Mouse (Mus musculus) MEL (cell line): ENCODE measurements around the gene Fnip2. TPM values are rescaled to one million over a fixed set of nuclear protein-coding genes. Genes with fewer than 3 reads are reported as not detected.

Source experiments
- DNase-seq: peaks from one replicate; pipeline ENCODE4 v3.0.0; 2011; ENCODE audit warnings: low read depth, low spot score
- H3K27ac ChIP-seq: 2 replicates; pipeline ENCODE4 v1.5.1; 2012; ENCODE audit warnings: low read depth, mild to moderate bottlenecking, control low read depth, low read length, moderate library complexity; ENCODE audit not compliant: control insufficient read depth
- H3K27me3 ChIP-seq, 2 experiments: fragments of 150-350 bp in 1 of 2; sonication (generic) in 1 of 2; 2 replicates each; pipeline ENCODE4 v1.6.1; 2012; ENCODE audit warnings: low read length in 2 of 2, mild to moderate bottlenecking in 2 of 2, improper control_type of control experiment in 1 of 2, moderate library complexity in 1 of 2; ENCODE audit not compliant: insufficient read depth in 2 of 2, control insufficient read depth in 1 of 2
- H3K36me3 ChIP-seq, 2 experiments: 2 replicates each; pipeline ENCODE4 v1.6.1; 2012 to 2014; ENCODE audit warnings: low read length in 2 of 2, improper control_type of control experiment in 1 of 2, inconsistent platforms in 1 of 2, mild to moderate bottlenecking in 1 of 2; ENCODE audit not compliant: insufficient read depth in 2 of 2, control insufficient read depth in 1 of 2
- H3K4me1 ChIP-seq, 2 experiments: fragments of 150-350 bp in 1 of 2; sonication (generic) in 1 of 2; 2 replicates each; pipeline ENCODE4 v1.6.1; 2012; ENCODE audit warnings: low read length in 2 of 2, improper control_type of control experiment in 1 of 2, mild to moderate bottlenecking in 1 of 2; ENCODE audit not compliant: insufficient read depth in 2 of 2, control insufficient read depth in 1 of 2
- H3K4me3 ChIP-seq, 2 experiments: fragments of 150-350 bp in 1 of 2; sonication (generic) in 1 of 2; 2 replicates each; pipeline ENCODE4 v1.5.1; 2012; ENCODE audit warnings: low read depth in 2 of 2, low read length in 2 of 2, mild to moderate bottlenecking in 2 of 2, moderate library complexity in 2 of 2, control low read depth in 1 of 2, improper control_type of control experiment in 1 of 2; ENCODE audit not compliant: control insufficient read depth in 1 of 2, insufficient read depth in 1 of 2
- H3K79me2 ChIP-seq: 2 replicates; pipeline ENCODE4 v1.6.1; 2012; ENCODE audit warnings: mild to moderate bottlenecking, low read length, moderate library complexity; ENCODE audit not compliant: control insufficient read depth, poor library complexity, insufficient read depth
- H3K9ac ChIP-seq: 2 replicates; pipeline ENCODE4 v1.6.1; 2012; ENCODE audit warnings: low read depth, mild to moderate bottlenecking, control low read depth, low read length, moderate library complexity; ENCODE audit not compliant: control insufficient read depth, poor library complexity, severe bottlenecking
- H3K9me3 ChIP-seq: fragments of 150-350 bp; sonication (generic); replicated peaks from 2 replicates; pipeline ENCODE4 v1.6.1; 2012; ENCODE audit warnings: mild to moderate bottlenecking, low read length, improper control_type of control experiment, moderate library complexity; ENCODE audit not compliant: insufficient read depth
- BHLHE40 ChIP-seq: IDR thresholded peaks from 2 replicates; pipeline ENCODE4 v1.6.1; 2012; ENCODE audit warnings: low read depth, mild to moderate bottlenecking, inconsistent platforms, low read length, improper control_type of control experiment, borderline replicate concordance
- CHD1 ChIP-seq: IDR thresholded peaks from 2 replicates; pipeline ENCODE4 v1.6.1; 2012; ENCODE audit warnings: low read depth, mild to moderate bottlenecking, inconsistent platforms, low read length, improper control_type of control experiment
- CHD2 ChIP-seq: IDR thresholded peaks from 2 replicates; pipeline ENCODE4 v1.6.1; 2011; ENCODE audit warnings: low read length, improper control_type of control experiment
- CTCF ChIP-seq, 3 experiments: IDR thresholded peaks in 2 of 3; conservative IDR thresholded peaks in 1 of 3; 2 replicates each; pipeline ENCODE4 v1.5.1; 2011 to 2012; ENCODE audit warnings: low read length in 3 of 3, low read depth in 2 of 3, mild to moderate bottlenecking in 2 of 3, improper control_type of control experiment in 1 of 3, inconsistent platforms in 1 of 3, mixed read lengths in 1 of 3, moderate library complexity in 1 of 3; ENCODE audit not compliant: control insufficient read depth in 1 of 3, insufficient read depth in 1 of 3, poor library complexity in 1 of 3, severe bottlenecking in 1 of 3
- E2F4 ChIP-seq: IDR thresholded peaks from 2 replicates; pipeline ENCODE4 v1.6.1; 2011; ENCODE audit warnings: low read depth, low read length, improper control_type of control experiment, borderline replicate concordance
- EP300 ChIP-seq, 2 experiments: IDR thresholded peaks; 2 replicates each; pipeline ENCODE4 v1.6.1; 2011; ENCODE audit warnings: improper control_type of control experiment in 2 of 2, low read length in 2 of 2, low read depth in 1 of 2, mild to moderate bottlenecking in 1 of 2
- ETS1 ChIP-seq: IDR thresholded peaks from 2 replicates; pipeline ENCODE4 v1.6.1; 2012; ENCODE audit warnings: low read depth, mild to moderate bottlenecking, inconsistent platforms, low read length, improper control_type of control experiment, moderate library complexity
- GABPA ChIP-seq: IDR thresholded peaks from 2 replicates; pipeline ENCODE4 v1.6.1; 2012; ENCODE audit warnings: low read depth, mild to moderate bottlenecking, inconsistent platforms, low read length, improper control_type of control experiment, moderate library complexity
- GATA1 ChIP-seq: IDR thresholded peaks from 2 replicates; pipeline ENCODE4 v1.6.1; 2011; ENCODE audit warnings: low read depth, low read length, improper control_type of control experiment
- JUND ChIP-seq: IDR thresholded peaks from 2 replicates; pipeline ENCODE4 v1.6.1; 2011; ENCODE audit warnings: low read depth, mild to moderate bottlenecking, improper control_type of control experiment, low read length
- MAFK ChIP-seq: IDR thresholded peaks from 2 replicates; pipeline ENCODE4 v1.6.1; 2011; ENCODE audit warnings: low read depth, mild to moderate bottlenecking, low read length, improper control_type of control experiment, borderline replicate concordance
- MYB ChIP-seq: IDR thresholded peaks from 2 replicates; pipeline ENCODE4 v1.6.1; 2011; ENCODE audit warnings: mild to moderate bottlenecking, low read depth, low read length, improper control_type of control experiment
- MYC ChIP-seq: IDR thresholded peaks from 2 replicates; pipeline ENCODE4 v1.6.1; 2011; ENCODE audit warnings: low read depth, mild to moderate bottlenecking, low read length, improper control_type of control experiment, moderate library complexity
- NRF1 ChIP-seq: IDR thresholded peaks from 2 replicates; pipeline ENCODE4 v1.6.1; 2014; ENCODE audit warnings: low read depth, mild to moderate bottlenecking, inconsistent platforms, low read length, improper control_type of control experiment, moderate library complexity; ENCODE audit not compliant: poor library complexity, insufficient read depth, severe bottlenecking
- POLR2A ChIP-seq, 2 experiments: IDR thresholded peaks; 2 replicates each; pipeline ENCODE4 v1.6.1; 2011 to 2012; ENCODE audit warnings: low read length in 2 of 2, mild to moderate bottlenecking in 2 of 2, control low read depth in 1 of 2, improper control_type of control experiment in 1 of 2, low read depth in 1 of 2, moderate library complexity in 1 of 2; ENCODE audit not compliant: control insufficient read depth in 1 of 2, insufficient read depth in 1 of 2, poor library complexity in 1 of 2
- RAD21 ChIP-seq: IDR thresholded peaks from 2 replicates; pipeline ENCODE4 v1.6.1; 2011; ENCODE audit warnings: mild to moderate bottlenecking, low read depth, low read length, improper control_type of control experiment
- RCOR1 ChIP-seq: IDR thresholded peaks from 2 replicates; pipeline ENCODE4 v1.6.1; 2012; ENCODE audit warnings: low read depth, mild to moderate bottlenecking, inconsistent platforms, low read length, improper control_type of control experiment
- SIN3A ChIP-seq: IDR thresholded peaks from 2 replicates; pipeline ENCODE4 v1.6.1; 2012; ENCODE audit warnings: low read length, improper control_type of control experiment, inconsistent platforms
- SMC3 ChIP-seq: IDR thresholded peaks from 2 replicates; pipeline ENCODE4 v1.6.1; 2011; ENCODE audit warnings: low read depth, low read length, improper control_type of control experiment
- TAL1 ChIP-seq: IDR thresholded peaks from 2 replicates; pipeline ENCODE4 v1.6.1; 2012; ENCODE audit warnings: mild to moderate bottlenecking, inconsistent platforms, low read length, moderate library complexity, mixed read lengths
- TBP ChIP-seq: IDR thresholded peaks from 2 replicates; pipeline ENCODE4 v1.8.0; 2011; ENCODE audit warnings: low read depth, low read length, improper control_type of control experiment
- ZC3H11A ChIP-seq: IDR thresholded peaks from 2 replicates; pipeline ENCODE4 v1.6.1; 2012; ENCODE audit warnings: low read depth, mild to moderate bottlenecking, inconsistent platforms, low read length, improper control_type of control experiment
- ZNF384 ChIP-seq: IDR thresholded peaks from 2 replicates; pipeline ENCODE4 v1.6.1; 2012; ENCODE audit warnings: low read depth, mild to moderate bottlenecking, inconsistent platforms, low read length, improper control_type of control experiment
- polyA plus RNA-seq, 2 experiments: library from polyadenylated mRNA; stranded (reverse) in 1 of 2; unstranded in 1 of 2; fragments of >175 nt in 1 of 2; fragments of >200 nt in 1 of 2; gene quantifications; 2 replicates each; pipeline versions ENCODE4 v1.2.1 to v1.2.4; 2012; ENCODE audit warnings: low replicate concordance in 2 of 2, low read depth in 1 of 2; ENCODE audit not compliant: insufficient read length in 2 of 2, insufficient read depth in 1 of 2, missing spikeins in 1 of 2
- total RNA-seq: library from RNA; depleted of rRNA; stranded (reverse); fragments of 300-350 nt; gene quantifications from 2 replicates; pipeline ENCODE4 v1.2.3, GENCODE M21; 2012

The Fnip2 gene
- total and polyA plus RNA-seq, 3 experiments: 10.4 to 65.8 (median 11.0) TPM

DNA sequence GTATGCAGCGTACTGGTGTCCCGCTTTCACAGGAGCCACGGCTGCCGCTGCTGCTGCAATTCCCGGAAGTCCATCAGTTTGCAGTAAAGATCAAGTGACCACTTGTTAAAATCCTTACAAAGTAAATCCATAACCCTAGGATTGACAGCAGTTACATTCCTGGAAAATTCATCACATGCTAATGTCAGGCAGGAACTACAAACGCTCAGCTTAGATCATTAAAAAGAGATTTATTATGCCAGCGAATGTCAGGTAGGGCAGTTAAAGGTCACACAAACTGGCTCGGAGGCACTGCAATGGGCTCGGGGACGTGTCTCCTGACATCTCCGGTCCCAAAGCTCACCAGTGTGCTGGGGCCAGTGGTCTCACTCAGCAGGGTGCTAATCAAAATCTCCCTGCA lies 111.8 kb downstream of the Fnip2 start:
- no peaks in the 10 kb centered on the region for H3K4me1 ChIP-seq
- H3K27me3 ChIP-seq: no peaks in the 10 kb centered on the region
- TF ChIP-seq RAD21 (no peak), ZNF384 (no peak), ZC3H11A (no peak), GABPA (no peak), BHLHE40 (no peak), MYC (no peak)
- no peak overlapping the region for H3K27ac ChIP-seq
- H3K9me3 ChIP-seq: no peaks in the 10 kb centered on the region
- H3K36me3 ChIP-seq: no peaks in the 10 kb centered on the region; a peak in 1 of 4 replicates
- no peak for DNase-seq
- no peak overlapping the region for H3K9ac ChIP-seq
- no peaks in the 10 kb centered on the region for H3K79me2 ChIP-seq
- no peak overlapping the region for H3K4me3 ChIP-seq

DNA sequence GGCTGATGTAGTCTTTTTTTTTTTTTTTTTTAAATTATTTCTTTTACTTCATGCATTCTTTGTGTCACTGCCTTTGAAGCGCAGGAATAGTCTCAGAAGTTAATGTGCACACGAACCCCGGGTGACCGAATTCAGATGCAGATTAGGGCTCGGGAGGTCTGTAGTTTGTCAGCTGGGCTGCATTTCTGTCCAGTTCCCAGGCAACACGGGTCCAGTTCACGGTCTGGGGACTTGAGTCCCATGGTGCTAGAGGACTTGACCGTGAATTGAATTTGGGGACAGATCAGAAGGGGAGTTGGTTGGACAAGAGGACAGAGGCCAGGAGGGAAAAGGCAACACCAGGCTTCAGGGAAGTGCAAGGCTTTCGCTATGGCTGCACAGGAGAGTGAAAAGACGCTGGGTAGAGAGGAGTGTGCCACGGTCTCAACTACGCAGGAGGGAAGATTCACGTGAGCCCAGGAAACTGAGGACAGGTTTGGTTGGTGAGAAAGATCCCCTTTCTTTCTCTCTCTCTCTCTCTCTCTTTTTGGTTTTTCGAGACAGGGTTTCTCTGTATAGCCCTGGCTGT lies 114.8 kb downstream of the Fnip2 start:
- no peaks in the 10 kb centered on the region for H3K4me1 ChIP-seq
- no peak overlapping the region for H3K4me3 ChIP-seq
- H3K27me3 ChIP-seq: no peaks in the 10 kb centered on the region
- H3K9ac ChIP-seq: no peak overlapping the region
- H3K9me3 ChIP-seq: no peaks in the 10 kb centered on the region
- no peaks in the 10 kb centered on the region for H3K79me2 ChIP-seq
- no peaks in the 10 kb centered on the region for H3K36me3 ChIP-seq
- no peak overlapping the region for H3K27ac ChIP-seq
- no peak for TF ChIP-seq BHLHE40
- no peak for TF ChIP-seq MAFK
- TF ChIP-seq SMC3: no peak
- TF ChIP-seq MYB: no peak
- TF ChIP-seq NRF1: no peak
- no peak for TF ChIP-seq TBP
- TF ChIP-seq MYC: no peak
- no peak for TF ChIP-seq CHD2
- no peak for TF ChIP-seq E2F4
- no peak for TF ChIP-seq GATA1
- no peak for TF ChIP-seq CHD1
- TF ChIP-seq JUND: no peak
- no peak for TF ChIP-seq RCOR1
- no peak for TF ChIP-seq EP300 (IDR thresholded peaks at IDR 0.05; ENCODE audit: low read depth in 1 of 2, low read length in 2 of 2)
- no peak for TF ChIP-seq ZNF384
- no peak for TF ChIP-seq CTCF (IDR thresholded peaks at IDR 0.05 in 2 of 3, conservative IDR thresholded peaks at IDR 0.05 in 1 of 3; ENCODE audit: control insufficient read depth in 1 of 3, insufficient read depth in 1 of 3, low read depth in 2 of 3, low read length in 3 of 3, poor library complexity in 1 of 3, severe bottlenecking in 1 of 3)
- TF ChIP-seq POLR2A (IDR thresholded peaks at IDR 0.05; ENCODE audit: control insufficient read depth in 1 of 2, insufficient read depth in 1 of 2, low read depth in 1 of 2, low read length in 2 of 2, poor library complexity in 1 of 2): no peak
- TF ChIP-seq SIN3A: no peak
- no peak for TF ChIP-seq TAL1
- no peak for TF ChIP-seq ETS1
- DNase-seq: no peak
